Mouse (Mus musculus) kidney, adult 2 months (tissue): ENCODE measurements around the gene Cp. TPM values are rescaled to one million over a fixed set of nuclear protein-coding genes. Genes with fewer than 3 reads are reported as not detected.
A peak's percentile ranks its signal among the peaks of the same experiment; 100 is the strongest.

ENCODE experiments used
- DNase-seq: peaks from one replicate; pipeline ENCODE4 v3.0.0; 2021
- H3K27ac ChIP-seq: fragments of 200-500 bp; 2 replicates; pipeline ENCODE4 v1.5.1; 2012; ENCODE audit warnings: low read depth, low read length, control low read depth, inconsistent platforms; ENCODE audit not compliant: insufficient read depth
- H3K27me3 ChIP-seq: fragments of 200-500 bp; replicated peaks from 2 replicates; pipeline ENCODE4 v1.6.1; 2012; ENCODE audit warnings: mild to moderate bottlenecking, moderate library complexity, low read length, inconsistent platforms; ENCODE audit not compliant: control insufficient read depth, insufficient read depth
- H3K36me3 ChIP-seq: fragments of 200-500 bp; 2 replicates; pipeline ENCODE4 v1.6.1; 2012; ENCODE audit warnings: mild to moderate bottlenecking, moderate library complexity, low read length, inconsistent platforms; ENCODE audit not compliant: control insufficient read depth, insufficient read depth
- H3K4me1 ChIP-seq: fragments of 200-500 bp; 2 replicates; pipeline ENCODE4 v1.6.1; 2011; ENCODE audit warnings: low read length; ENCODE audit not compliant: control insufficient read depth, insufficient read depth
- H3K4me3 ChIP-seq: fragments of 200-500 bp; 2 replicates; pipeline ENCODE4 v1.5.1; 2011; ENCODE audit warnings: mild to moderate bottlenecking, low read depth, low read length, control low read depth; ENCODE audit not compliant: insufficient read depth
- CTCF ChIP-seq: fragments of 200-500 bp; conservative IDR thresholded peaks from 2 replicates; pipeline ENCODE4 v1.5.1; 2011; ENCODE audit warnings: low read depth, mild to moderate bottlenecking, control low read depth, low read length, moderate library complexity, mixed read lengths; ENCODE audit not compliant: insufficient read depth, insufficient read length
- POLR2A ChIP-seq: fragments of 200-500 bp; IDR thresholded peaks from one replicate; pipeline ENCODE4 v1.6.1; 2011; ENCODE audit warnings: low read depth, low read length, control low read depth
- WGBS: fragments of 180-500 bp; shearing (Covaris S2); methylation state at CpG from one replicate; pipeline ENCODE4 v1.1.7; 2018; 5-methylcytosine and 5-hydroxymethylcytosine counted together
- polyA plus RNA-seq: library from polyadenylated mRNA; depleted of rRNA; stranded (reverse); fragments of >200 nt; gene quantifications from 2 replicates; pipeline ENCODE4 v1.2.3, GENCODE M21; 2012

Cp gene
- polyA plus RNA-seq, 1 experiment: 17.7 TPM

- Histone ChIP-seq H3K27me3 (no peaks in the 10 kb centered on the region), H3K4me3 (no peak overlapping the region), H3K36me3 (peaks cover 21% of the 10 kb centered on the region), H3K4me1 (no peaks in the 10 kb centered on the region), H3K27ac (no peak overlapping the region)
- TF ChIP-seq POLR2A (no peak), CTCF (no peak)
- no peak for DNase-seq
These were observed 69.6 kb downstream of the Cp start for GRCm38 (mm10) chr3:20026481-20026880.

GRCm38 (mm10) chr3:20026996-20027689 is 70.3 kb downstream of the Cp start:
- Histone ChIP-seq H3K4me1 (no peaks in the 10 kb centered on the region), H3K27ac (no peak overlapping the region), H3K36me3 (peaks cover 21% of the 10 kb centered on the region), H3K4me3 (no peak overlapping the region), H3K27me3 (no peaks in the 10 kb centered on the region)
- 92% methylated on average over 8 of the region's 8 CpGs for WGBS
- DNase-seq: no peak
- TF ChIP-seq POLR2A (no peak), CTCF (no peak)

GRCm38 (mm10) chr3:20027788-20028187 is 70.9 kb downstream of the Cp start:
- Histone ChIP-seq H3K27me3 (no peaks in the 10 kb centered on the region), H3K27ac (no peak overlapping the region), H3K4me1 (0 out of 2 replicates have a peak, but pooled peaks cover 1% of the 10 kb centered on the region), H3K36me3 (peaks cover 19% of the 10 kb centered on the region), H3K4me3 (no peak overlapping the region)
- 88% methylated on average over 5 of the region's 5 CpGs for WGBS
- no peak for DNase-seq
- TF ChIP-seq CTCF: no peak
- TF ChIP-seq POLR2A: no peak

GRCm38 (mm10) chr3:20028640-20029039 is 71.8 kb downstream of the Cp start:
- no peak for DNase-seq
- H3K4me1 ChIP-seq: peaks cover 6% of the 10 kb centered on the region; the same call in 1 of the 2 replicates
- no peak overlapping the region for H3K27ac ChIP-seq
- peaks cover 16% of the 10 kb centered on the region for H3K36me3 ChIP-seq
- WGBS: 94% methylated on average over 3 of the region's 3 CpGs
- TF ChIP-seq CTCF (no peak), POLR2A (no peak)
- no peaks in the 10 kb centered on the region for H3K27me3 ChIP-seq
- H3K4me3 ChIP-seq: no peak overlapping the region

GRCm38 (mm10) chr3:20030807-20031206 is 74.0 kb downstream of the Cp start:
- Histone ChIP-seq H3K4me3 (no peak overlapping the region), H3K4me1 (peaks cover 13% of the 10 kb centered on the region; the same call in 1 of the 2 replicates), H3K27ac (no peak overlapping the region), H3K36me3 (peaks cover 4% of the 10 kb centered on the region; the same call in 1 of the 2 replicates), H3K27me3 (no peaks in the 10 kb centered on the region)
- TF ChIP-seq CTCF (no peak), POLR2A (no peak)
- no peak for DNase-seq
- 92% methylated on average over 6 of the region's 6 CpGs for WGBS

GRCm38 (mm10) chr3:20033761-20034718 is 77.2 kb downstream of the Cp start:
- Histone ChIP-seq H3K4me1 (peaks cover 13% of the 10 kb centered on the region; the same call in 1 of the 2 replicates), H3K36me3 (no peaks in the 10 kb centered on the region; the same call in 1 of the 2 replicates), H3K27ac (peak overlapping the region; percentile 84), H3K27me3 (no peaks in the 10 kb centered on the region), H3K4me3 (peak overlapping the region; percentile 89)
- TF ChIP-seq POLR2A: no peak
- no peak for TF ChIP-seq CTCF
- WGBS: 6% methylated on average over 10 of the region's 10 CpGs
- peak; percentile 82 for DNase-seq
